Mouse (Mus musculus): ENCODE measurements around the gene Col23a1. TPM values are rescaled to one million over a fixed set of nuclear protein-coding genes. Genes with fewer than 3 reads are reported as not detected.

The Col23a1 gene
- polyA plus RNA-seq, 1 experiment from 2014 or later = 0.15 TPM

DNA sequence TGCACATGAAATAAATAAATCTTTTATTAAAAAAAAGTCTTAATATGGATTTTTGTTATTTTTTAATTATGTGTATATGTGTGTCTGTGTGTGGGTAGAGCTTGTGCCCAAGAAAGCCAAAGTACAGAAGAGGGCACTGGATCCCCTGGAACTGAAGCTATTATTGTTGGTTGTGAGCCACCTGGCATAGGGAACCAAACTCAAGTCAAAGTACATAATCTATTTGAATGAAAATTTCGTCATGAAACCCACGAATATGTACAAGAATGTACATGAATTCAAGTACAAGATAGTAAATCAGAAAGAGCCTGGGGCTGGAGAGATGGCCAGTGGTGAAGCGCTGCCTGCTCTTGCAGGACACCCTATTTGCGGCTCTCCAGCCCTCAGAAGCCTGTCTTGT lies 158.5 kb downstream of the Col23a1 start:
- H3K4me2 ChIP-seq (ENCODE audit: low read depth, low read length) = no peak overlapping the region
- no peaks in the 10 kb centered on the region for H3K9me3 ChIP-seq (replicated peaks; ENCODE audit: control insufficient read depth, low read length)
- H3K9ac ChIP-seq (ENCODE audit: low read depth, low read length) = no peak overlapping the region
- no peak for ATAC-seq (ENCODE audit: low read depth)
- 62% methylated on average over 4 of the region's 4 CpGs for WGBS (ENCODE audit: insufficient replicate concordance)
- H3K36me3 ChIP-seq (ENCODE audit: control insufficient read depth, insufficient read depth) = no peaks in the 10 kb centered on the region
- H3K27me3 ChIP-seq (ENCODE audit: control insufficient read depth, insufficient read depth, low read depth, low read length) = no peaks in the 10 kb centered on the region
- no peak overlapping the region for H3K27ac ChIP-seq (ENCODE audit: low read length)
- H3K4me3 ChIP-seq (ENCODE audit: low read depth, low read length) = no peak overlapping the region
- peaks cover 28% of the 10 kb centered on the region for H3K4me1 ChIP-seq (ENCODE audit: control insufficient read depth, low read depth, low read length)

- Histone ChIP-seq H3K4me1 (ENCODE audit: control insufficient read depth, low read depth, low read length) (peaks cover 23% of the 10 kb centered on the region), H3K9ac (ENCODE audit: low read depth, low read length) (no peak overlapping the region), H3K27ac (ENCODE audit: low read length) (no peak overlapping the region), H3K36me3 (ENCODE audit: control insufficient read depth, insufficient read depth) (no peaks in the 10 kb centered on the region), H3K9me3 (replicated peaks; ENCODE audit: control insufficient read depth, low read length) (no peaks in the 10 kb centered on the region), H3K27me3 (ENCODE audit: control insufficient read depth, insufficient read depth, low read depth, low read length) (no peaks in the 10 kb centered on the region), H3K4me2 (ENCODE audit: low read depth, low read length) (no peak overlapping the region), H3K4me3 (ENCODE audit: low read depth, low read length) (no peak overlapping the region)
- WGBS (ENCODE audit: insufficient replicate concordance) = 67% methylated on average over 4 of the region's 4 CpGs
- no peak for ATAC-seq (ENCODE audit: low read depth)
These were observed 159.0 kb downstream of the Col23a1 start for GRCm38 (mm10) chr11:51448680-51449079.

DNA sequence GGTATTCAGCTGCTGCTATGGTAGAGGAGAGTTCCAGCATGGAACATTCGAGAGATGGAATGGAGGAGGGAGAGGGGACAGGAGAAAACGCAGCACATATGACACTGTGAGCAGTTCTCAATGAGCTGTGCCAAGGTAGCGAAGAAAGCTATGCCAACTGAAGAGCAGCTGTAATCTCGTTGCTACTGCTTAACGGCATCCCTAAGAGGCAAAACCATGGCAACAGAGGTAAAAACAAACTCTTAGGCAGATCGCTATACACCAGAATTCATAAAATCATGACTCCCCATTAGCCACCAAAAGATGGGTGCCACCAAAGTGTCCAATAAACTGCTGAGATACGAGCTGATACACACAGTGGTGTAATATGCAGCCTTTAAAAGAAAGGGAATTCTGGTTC lies 160.2 kb downstream of the Col23a1 start:
- H3K4me2 ChIP-seq (ENCODE audit: low read depth, low read length) = no peak overlapping the region
- no peak overlapping the region for H3K27ac ChIP-seq (ENCODE audit: low read length)
- H3K9ac ChIP-seq (ENCODE audit: low read depth, low read length) = no peak overlapping the region
- H3K36me3 ChIP-seq (ENCODE audit: control insufficient read depth, insufficient read depth) = no peaks in the 10 kb centered on the region
- H3K4me1 ChIP-seq (ENCODE audit: control insufficient read depth, low read depth, low read length) = peaks cover 12% of the 10 kb centered on the region
- H3K27me3 ChIP-seq (ENCODE audit: control insufficient read depth, insufficient read depth, low read depth, low read length) = no peaks in the 10 kb centered on the region
- 66% methylated on average over 7 of the region's 7 CpGs for WGBS (ENCODE audit: insufficient replicate concordance)
- ATAC-seq (ENCODE audit: low read depth) = no peak
- H3K4me3 ChIP-seq (ENCODE audit: low read depth, low read length) = no peak overlapping the region
- H3K9me3 ChIP-seq (replicated peaks; ENCODE audit: control insufficient read depth, low read length) = no peaks in the 10 kb centered on the region

DNA sequence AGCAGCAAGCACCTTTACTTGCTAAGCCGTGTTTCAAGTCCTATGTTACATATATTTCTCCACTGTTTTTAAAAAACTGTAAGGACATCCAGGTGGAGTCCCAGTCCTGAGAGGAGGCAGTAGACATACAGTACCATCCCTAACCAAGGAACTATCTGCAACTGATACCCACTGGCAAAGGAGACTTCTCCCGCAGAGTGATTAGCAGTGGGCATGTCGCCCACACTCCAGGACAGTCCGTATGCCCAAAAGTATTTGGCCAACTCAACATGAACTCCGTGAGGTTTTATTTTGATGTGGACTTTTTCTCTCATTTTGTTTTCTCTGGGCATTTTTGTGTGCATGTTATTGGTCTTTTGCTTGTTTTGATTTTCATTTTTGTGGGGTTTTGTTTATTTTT lies 161.6 kb downstream of the Col23a1 start:
- no peaks in the 10 kb centered on the region for H3K9me3 ChIP-seq (replicated peaks; ENCODE audit: control insufficient read depth, low read length)
- no peak overlapping the region for H3K27ac ChIP-seq (ENCODE audit: low read length)
- H3K9ac ChIP-seq (ENCODE audit: low read depth, low read length) = no peak overlapping the region
- H3K27me3 ChIP-seq (ENCODE audit: control insufficient read depth, insufficient read depth, low read depth, low read length) = no peaks in the 10 kb centered on the region
- H3K36me3 ChIP-seq (ENCODE audit: control insufficient read depth, insufficient read depth) = no peaks in the 10 kb centered on the region
- peaks cover 7% of the 10 kb centered on the region for H3K4me1 ChIP-seq (ENCODE audit: control insufficient read depth, low read depth, low read length)
- ATAC-seq (ENCODE audit: low read depth) = no peak
- H3K4me3 ChIP-seq (ENCODE audit: low read depth, low read length) = no peak overlapping the region
- no peak overlapping the region for H3K4me2 ChIP-seq (ENCODE audit: low read depth, low read length)
- 71% methylated on average over 5 of the region's 5 CpGs for WGBS (ENCODE audit: insufficient replicate concordance)

GRCm38 (mm10) chr11:51451925-51452324 lies 162.2 kb downstream of the Col23a1 start:
- Histone ChIP-seq H3K27me3 (ENCODE audit: control insufficient read depth, insufficient read depth, low read depth, low read length) (no peaks in the 10 kb centered on the region), H3K9ac (ENCODE audit: low read depth, low read length) (no peak overlapping the region), H3K4me1 (ENCODE audit: control insufficient read depth, low read depth, low read length) (peaks cover under 1% of the 10 kb centered on the region), H3K4me3 (ENCODE audit: low read depth, low read length) (no peak overlapping the region), H3K4me2 (ENCODE audit: low read depth, low read length) (no peak overlapping the region), H3K9me3 (replicated peaks; ENCODE audit: control insufficient read depth, low read length) (no peaks in the 10 kb centered on the region), H3K36me3 (ENCODE audit: control insufficient read depth, insufficient read depth) (no peaks in the 10 kb centered on the region), H3K27ac (ENCODE audit: low read length) (no peak overlapping the region)
- WGBS (ENCODE audit: insufficient replicate concordance) = 48% methylated on average over 7 of the region's 7 CpGs
- ATAC-seq (ENCODE audit: low read depth) = no peak

DNA sequence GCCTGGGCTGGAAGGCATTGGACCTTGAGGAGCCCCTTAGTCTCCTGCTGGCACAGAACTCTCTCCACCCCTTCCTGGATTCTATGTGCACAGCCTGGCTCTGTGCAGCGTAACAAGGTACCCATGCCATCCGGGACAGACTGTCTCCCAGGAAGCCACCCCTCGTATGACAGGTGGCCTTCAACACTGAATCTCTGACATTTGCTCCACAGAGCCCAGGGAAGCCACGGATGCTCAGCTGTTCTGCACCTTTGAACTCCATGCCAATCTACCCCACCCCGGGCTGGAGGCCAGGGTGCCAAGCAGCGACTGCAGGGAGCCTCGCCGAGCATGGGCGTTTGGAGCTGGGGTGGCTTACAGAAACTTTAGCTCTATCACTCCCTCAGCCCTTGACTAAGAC lies 164.0 kb downstream of the Col23a1 start:
- Histone ChIP-seq H3K27me3 (ENCODE audit: control insufficient read depth, insufficient read depth, low read depth, low read length) (no peaks in the 10 kb centered on the region), H3K36me3 (ENCODE audit: control insufficient read depth, insufficient read depth) (no peaks in the 10 kb centered on the region), H3K9me3 (replicated peaks; ENCODE audit: control insufficient read depth, low read length) (no peaks in the 10 kb centered on the region), H3K4me3 (ENCODE audit: low read depth, low read length) (no peak overlapping the region), H3K4me2 (ENCODE audit: low read depth, low read length) (no peak overlapping the region), H3K4me1 (ENCODE audit: control insufficient read depth, low read depth, low read length) (no peaks in the 10 kb centered on the region), H3K9ac (ENCODE audit: low read depth, low read length) (no peak overlapping the region), H3K27ac (ENCODE audit: low read length) (no peak overlapping the region)
- WGBS (ENCODE audit: insufficient replicate concordance) = 72% methylated on average over 9 of the region's 9 CpGs
- no peak for ATAC-seq (ENCODE audit: low read depth)

GRCm38 (mm10) chr11:51455501-51455900 lies 165.8 kb downstream of the Col23a1 start:
- H3K9ac ChIP-seq (ENCODE audit: low read depth, low read length) = no peak overlapping the region
- no peak for ATAC-seq (ENCODE audit: low read depth)

GRCm38 (mm10) chr11:51457624-51458023 lies 167.9 kb downstream of the Col23a1 start:
- no peaks in the 10 kb centered on the region for H3K9me3 ChIP-seq (replicated peaks; ENCODE audit: control insufficient read depth, low read length)
- no peaks in the 10 kb centered on the region for H3K27me3 ChIP-seq (ENCODE audit: control insufficient read depth, insufficient read depth, low read depth, low read length)
- no peak for ATAC-seq (ENCODE audit: low read depth)
- WGBS (ENCODE audit: insufficient replicate concordance) = 36% methylated on average over 5 of the region's 5 CpGs
- H3K36me3 ChIP-seq (ENCODE audit: control insufficient read depth, insufficient read depth) = no peaks in the 10 kb centered on the region
- no peak overlapping the region for H3K4me2 ChIP-seq (ENCODE audit: low read depth, low read length)
- no peak overlapping the region for H3K27ac ChIP-seq (ENCODE audit: low read length)
- no peaks in the 10 kb centered on the region for H3K4me1 ChIP-seq (ENCODE audit: control insufficient read depth, low read depth, low read length)
- H3K4me3 ChIP-seq (ENCODE audit: low read depth, low read length) = no peak overlapping the region
- H3K9ac ChIP-seq (ENCODE audit: low read depth, low read length) = no peak overlapping the region

More at GRCm38 (mm10) chr11:51455501-51455900, 165.8 kb downstream of the Col23a1 start:
- Histone ChIP-seq H3K27me3 (ENCODE audit: control insufficient read depth, insufficient read depth, low read depth, low read length) (no peaks in the 10 kb centered on the region), H3K9me3 (replicated peaks; ENCODE audit: control insufficient read depth, low read length) (no peaks in the 10 kb centered on the region), H3K27ac (ENCODE audit: low read length) (no peak overlapping the region), H3K36me3 (ENCODE audit: control insufficient read depth, insufficient read depth) (no peaks in the 10 kb centered on the region), H3K4me1 (ENCODE audit: control insufficient read depth, low read depth, low read length) (no peaks in the 10 kb centered on the region), H3K4me3 (ENCODE audit: low read depth, low read length) (no peak overlapping the region), H3K4me2 (ENCODE audit: low read depth, low read length) (no peak overlapping the region)

- no peak overlapping the region for H3K4me3 ChIP-seq (ENCODE audit: low read depth, low read length)
- no peaks in the 10 kb centered on the region for H3K27me3 ChIP-seq (ENCODE audit: control insufficient read depth, insufficient read depth, low read depth, low read length)
- no peak overlapping the region for H3K27ac ChIP-seq (ENCODE audit: low read length)
- H3K9me3 ChIP-seq (replicated peaks; ENCODE audit: control insufficient read depth, low read length) = no peaks in the 10 kb centered on the region
- ATAC-seq (ENCODE audit: low read depth) = no peak
- H3K4me1 ChIP-seq (ENCODE audit: control insufficient read depth, low read depth, low read length) = no peaks in the 10 kb centered on the region
- H3K4me2 ChIP-seq (ENCODE audit: low read depth, low read length) = no peak overlapping the region
- H3K9ac ChIP-seq (ENCODE audit: low read depth, low read length) = no peak overlapping the region
- H3K36me3 ChIP-seq (ENCODE audit: control insufficient read depth, insufficient read depth) = no peaks in the 10 kb centered on the region
- WGBS (ENCODE audit: insufficient replicate concordance) = 63% methylated on average over 4 of the region's 4 CpGs
These were observed 168.9 kb downstream of the Col23a1 start for GRCm38 (mm10) chr11:51458649-51459048.
